Mouse (Mus musculus): ENCODE data around the gene Fstl5.

DNA sequence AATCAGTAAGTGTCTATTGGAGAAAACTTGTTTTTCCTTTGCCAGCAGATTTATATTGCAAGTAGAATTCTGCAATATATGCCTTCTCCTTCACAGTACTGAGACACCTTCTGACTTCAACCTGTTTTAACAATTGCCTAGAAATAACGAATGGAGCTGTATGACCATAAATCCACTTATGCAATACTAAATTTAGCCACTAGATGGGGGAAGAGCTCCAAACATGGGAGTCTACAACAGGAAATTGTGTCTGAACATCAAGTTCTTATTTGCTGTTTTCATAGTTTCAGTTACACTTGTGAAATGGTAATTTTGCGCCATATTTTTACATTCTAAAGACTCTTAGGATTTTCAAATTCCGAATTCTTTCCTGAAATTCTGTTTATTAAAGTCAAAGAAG is 6.2 kb upstream of the Fstl5 start:
- TF ChIP-seq ZC3H11A (IDR thresholded peaks at IDR 0.05; ENCODE audit: borderline replicate concordance, low read depth, low read length) (peak; percentile 90), CHD2 (IDR thresholded peaks at IDR 0.05; ENCODE audit: low read depth, low read length) (no peak)

All from ES-E14 (cell line).